Mouse (Mus musculus): ENCODE measurements around the gene Zfp853.

DNA sequence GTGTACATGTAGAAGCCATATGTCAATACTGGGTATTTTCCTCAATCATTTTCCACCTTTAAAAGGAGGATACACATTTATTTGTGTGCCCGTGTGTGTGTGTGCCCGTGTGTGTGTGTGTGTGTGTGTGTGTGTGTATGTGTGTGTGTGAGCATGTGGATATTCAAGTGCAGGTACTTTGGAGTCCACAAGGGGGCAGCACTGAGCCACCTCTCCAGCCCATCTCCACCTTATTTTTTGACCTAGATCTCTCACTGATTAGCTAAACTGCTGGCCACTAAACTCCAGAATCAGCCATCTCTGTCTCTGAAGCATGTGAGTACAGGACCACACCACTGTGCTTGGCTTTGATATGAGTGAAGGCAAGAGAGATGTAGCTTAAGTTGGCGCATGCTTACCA, 1.4 kb upstream of the Zfp853 start:
- TF ChIP-seq CHD1 (IDR thresholded peaks at IDR 0.05; ENCODE audit: low read depth, low read length) (no peak), SIN3A (IDR thresholded peaks at IDR 0.05; ENCODE audit: low read length) (no peak)

Data from CH12.LX (cell line).